Mouse (Mus musculus) neural tube, postnatal 0 days (tissue): ENCODE results near the gene Mcmbp. TPM values are rescaled to one million over a fixed set of nuclear protein-coding genes. Genes with fewer than 3 reads are reported as not detected.

Experiments used
- polyA plus RNA-seq: library from polyadenylated mRNA; unstranded; fragments of >200 nt; fragmentation: Nextera tagmentation; extraction: Ambion mirVana; gene quantifications from 2 replicates; pipeline ENCODE4 v1.2.1, GENCODE M21; 2015

Gene Mcmbp
- polyA plus RNA-seq: 33.5 and 36.4 TPM in 2 replicates

DNA sequence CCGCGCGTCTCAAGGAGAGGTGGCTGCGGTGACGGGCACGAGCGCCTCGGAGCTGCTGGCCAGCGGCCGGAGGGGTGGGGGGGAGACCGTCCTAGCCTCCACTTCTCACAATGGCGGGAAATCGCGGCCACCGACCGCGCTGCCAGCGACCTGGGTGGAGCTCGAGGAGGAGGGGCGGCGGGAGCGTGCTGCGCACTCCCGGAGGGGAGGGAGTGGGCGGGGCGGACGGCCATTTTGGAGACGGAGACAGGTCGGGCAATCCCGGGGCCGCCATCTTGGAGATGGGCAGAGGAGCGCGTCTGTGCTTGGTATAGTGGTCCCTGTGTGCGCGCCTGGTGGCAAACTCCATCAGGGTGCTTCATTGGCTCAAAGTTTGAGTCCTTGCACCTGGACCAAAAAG is at the start of gene Mcmbp:
Gene Mcmbp (minus strand): TSS at position 162 of the 400 bp plus-strand sequence.

DNA sequence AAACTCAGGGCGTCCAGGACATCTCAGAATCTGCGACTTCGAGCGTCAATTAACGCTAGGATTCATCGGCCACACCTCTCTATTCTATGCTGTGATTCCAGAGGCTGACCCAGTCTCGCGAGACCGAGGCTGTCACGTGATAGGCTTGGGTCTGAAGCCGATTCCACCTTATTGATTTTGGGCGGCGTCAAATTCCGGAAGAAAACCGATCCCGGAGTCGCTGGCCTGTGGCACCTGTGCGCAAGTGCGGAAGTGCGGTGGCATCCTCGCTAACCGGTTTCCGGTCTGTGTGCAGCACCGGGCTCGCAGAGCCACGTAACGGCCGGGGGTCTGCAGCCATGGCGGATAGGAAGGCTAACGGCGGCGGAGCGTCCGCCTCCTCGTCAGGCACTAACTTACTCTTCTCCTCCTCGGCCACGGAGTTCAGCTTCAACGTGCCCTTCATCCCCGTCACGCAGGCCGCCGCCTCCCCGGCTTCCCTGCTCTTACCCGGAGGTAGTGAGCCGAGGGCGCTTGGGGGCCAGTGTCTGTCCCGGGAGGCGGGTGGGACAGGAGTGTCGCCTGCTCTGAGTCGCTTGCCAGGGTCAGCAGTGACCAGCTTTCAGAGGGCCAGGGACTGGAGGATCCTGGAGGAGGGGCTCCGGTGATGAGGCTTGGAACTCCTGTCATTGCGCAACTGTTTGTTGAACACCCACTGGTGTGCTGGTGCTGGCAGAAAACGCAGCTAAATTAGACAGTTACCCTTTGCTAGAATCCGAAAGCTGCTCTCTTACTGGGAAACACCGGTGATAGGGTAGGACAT is 4.6 kb upstream of the Mcmbp start, which contains the start of gene Sec23ip:
Gene Sec23ip (plus strand): TSS at position 260 of the 802 bp plus-strand sequence.

Other genes with a start within 250 kb of the Mcmbp start
- gene Bag3, start 216.9 kb downstream of the Mcmbp start, polyA plus RNA-seq: 5.3 and 5.5 TPM in 2 replicates
- gene Inpp5f, start 129.2 kb downstream of the Mcmbp start, polyA plus RNA-seq: 418 and 447 TPM in 2 replicates
- 27.6 and 28.6 TPM in 2 replicates for gene Sec23ip, start 4.4 kb upstream of the Mcmbp start, polyA plus RNA-seq